Mouse (Mus musculus): ENCODE measurements around the gene Nrip1. TPM values are rescaled to one million over a fixed set of nuclear protein-coding genes. Genes with fewer than 3 reads are reported as not detected.

Gene Nrip1
- polyA plus RNA-seq, 1 experiment from 2014 or later = 31.2 TPM

- no peak overlapping the region for H3K9ac ChIP-seq (ENCODE audit: low read depth, low read length)
- H3K4me2 ChIP-seq (ENCODE audit: low read depth, low read length) = no peak overlapping the region
- H3K4me1 ChIP-seq (ENCODE audit: control insufficient read depth, insufficient read depth, low read length) = peaks cover 18% of the 10 kb centered on the region
- H3K9me3 ChIP-seq (ENCODE audit: control insufficient read depth, low read length) = peaks cover 11% of the 10 kb centered on the region
- H3K36me3 ChIP-seq (ENCODE audit: control insufficient read depth, insufficient read depth, low read length) = peaks cover 10% of the 10 kb centered on the region
- ATAC-seq = no peak
- H3K27me3 ChIP-seq (replicated peaks; ENCODE audit: control insufficient read depth, insufficient read depth, low read length) = no peaks in the 10 kb centered on the region
- WGBS = 97% methylated on average over 2 of the region's 2 CpGs
- H3K4me3 ChIP-seq (ENCODE audit: low read length) = no peak overlapping the region
- no peak overlapping the region for H3K27ac ChIP-seq (ENCODE audit: low read length)
Measured at GRCm38 (mm10) chr16:76344030-76344429, 29.6 kb downstream of the Nrip1 start.

- H3K4me1 ChIP-seq (ENCODE audit: control insufficient read depth, insufficient read depth, low read length) = peaks cover 18% of the 10 kb centered on the region
- 63% methylated on average over 8 of the region's 8 CpGs for WGBS
- ATAC-seq = peak; percentile 78
- H3K9me3 ChIP-seq (ENCODE audit: control insufficient read depth, low read length) = peaks cover 11% of the 10 kb centered on the region
- H3K27me3 ChIP-seq (replicated peaks; ENCODE audit: control insufficient read depth, insufficient read depth, low read length) = no peaks in the 10 kb centered on the region
- no peak overlapping the region for H3K27ac ChIP-seq (ENCODE audit: low read length)
- H3K4me2 ChIP-seq (ENCODE audit: low read depth, low read length) = no peak overlapping the region
- no peak overlapping the region for H3K4me3 ChIP-seq (ENCODE audit: low read length)
- H3K36me3 ChIP-seq (ENCODE audit: control insufficient read depth, insufficient read depth, low read length) = peaks cover 10% of the 10 kb centered on the region
- no peak overlapping the region for H3K9ac ChIP-seq (ENCODE audit: low read depth, low read length)
Measured at GRCm38 (mm10) chr16:76341636-76342035, 32.0 kb downstream of the Nrip1 start.

- no peak for ATAC-seq
- H3K4me3 ChIP-seq (ENCODE audit: low read length) = no peak overlapping the region
- no peak overlapping the region for H3K27ac ChIP-seq (ENCODE audit: low read length)
- peaks cover 5% of the 10 kb centered on the region for H3K9me3 ChIP-seq (ENCODE audit: control insufficient read depth, low read length)
- H3K4me2 ChIP-seq (ENCODE audit: low read depth, low read length) = no peak overlapping the region
- H3K36me3 ChIP-seq (ENCODE audit: control insufficient read depth, insufficient read depth, low read length) = peaks cover 7% of the 10 kb centered on the region
- no peak overlapping the region for H3K9ac ChIP-seq (ENCODE audit: low read depth, low read length)
- H3K4me1 ChIP-seq (ENCODE audit: control insufficient read depth, insufficient read depth, low read length) = peaks cover 18% of the 10 kb centered on the region
- H3K27me3 ChIP-seq (replicated peaks; ENCODE audit: control insufficient read depth, insufficient read depth, low read length) = no peaks in the 10 kb centered on the region
- 76% methylated on average over 10 of the region's 10 CpGs for WGBS
Measured at GRCm38 (mm10) chr16:76339256-76339655, 34.4 kb downstream of the Nrip1 start.

DNA sequence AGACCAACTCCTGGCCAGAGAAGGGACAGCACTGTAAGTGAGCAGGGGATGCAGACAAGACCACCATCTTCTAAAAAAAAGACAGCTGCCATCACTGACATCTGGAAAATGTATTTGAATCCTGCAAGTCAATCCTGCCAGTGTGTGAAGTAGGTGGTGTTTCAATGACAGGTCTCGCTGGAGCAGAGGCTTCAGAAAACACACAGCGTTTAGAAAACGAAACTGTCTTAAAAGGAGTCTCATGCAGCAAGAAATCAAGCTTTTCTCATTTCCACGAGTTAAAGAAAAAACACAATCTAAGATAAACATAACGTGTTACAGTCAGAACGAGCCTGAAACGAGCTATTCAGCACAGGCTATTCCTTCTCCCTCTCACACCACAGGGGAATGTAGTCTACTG lies 36.3 kb downstream of the Nrip1 start:
- Histone ChIP-seq H3K9ac (ENCODE audit: low read depth, low read length) (no peak overlapping the region), H3K27me3 (replicated peaks; ENCODE audit: control insufficient read depth, insufficient read depth, low read length) (no peaks in the 10 kb centered on the region), H3K4me1 (ENCODE audit: control insufficient read depth, insufficient read depth, low read length) (peaks cover 13% of the 10 kb centered on the region), H3K36me3 (ENCODE audit: control insufficient read depth, insufficient read depth, low read length) (no peaks in the 10 kb centered on the region), H3K4me2 (ENCODE audit: low read depth, low read length) (no peak overlapping the region), H3K4me3 (ENCODE audit: low read length) (no peak overlapping the region), H3K27ac (ENCODE audit: low read length) (no peak overlapping the region), H3K9me3 (ENCODE audit: control insufficient read depth, low read length) (no peaks in the 10 kb centered on the region)
- 87% methylated on average over 7 of the region's 7 CpGs for WGBS
- no peak for ATAC-seq

DNA sequence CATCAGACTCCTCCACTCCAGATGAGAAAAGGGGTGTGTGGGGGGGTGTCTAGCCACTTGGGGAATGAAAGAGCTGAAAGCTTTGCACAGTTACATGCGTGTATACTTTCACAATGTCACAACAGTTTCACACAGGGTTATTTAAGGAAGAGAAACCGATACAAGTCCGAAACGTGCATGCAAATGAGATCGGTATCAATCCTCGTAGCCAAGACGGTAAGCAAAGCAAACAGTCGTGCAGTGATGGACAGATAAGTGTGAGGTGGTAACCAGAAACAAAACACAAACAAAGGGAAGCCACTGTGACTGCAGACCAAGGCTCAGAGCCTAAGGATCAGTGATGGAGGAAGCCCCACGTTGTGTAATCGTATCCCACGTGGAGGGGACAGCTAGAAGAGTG lies 36.7 kb downstream of the Nrip1 start:
- Histone ChIP-seq H3K4me1 (ENCODE audit: control insufficient read depth, insufficient read depth, low read length) (peaks cover 8% of the 10 kb centered on the region), H3K4me3 (ENCODE audit: low read length) (no peak overlapping the region), H3K4me2 (ENCODE audit: low read depth, low read length) (no peak overlapping the region), H3K36me3 (ENCODE audit: control insufficient read depth, insufficient read depth, low read length) (no peaks in the 10 kb centered on the region), H3K9me3 (ENCODE audit: control insufficient read depth, low read length) (no peaks in the 10 kb centered on the region), H3K9ac (ENCODE audit: low read depth, low read length) (no peak overlapping the region), H3K27ac (ENCODE audit: low read length) (no peak overlapping the region), H3K27me3 (replicated peaks; ENCODE audit: control insufficient read depth, insufficient read depth, low read length) (no peaks in the 10 kb centered on the region)
- no peak for ATAC-seq
- WGBS = 91% methylated on average over 11 of the region's 11 CpGs

- Histone ChIP-seq H3K27ac (ENCODE audit: low read length) (no peak overlapping the region), H3K9me3 (ENCODE audit: control insufficient read depth, low read length) (no peaks in the 10 kb centered on the region), H3K4me1 (ENCODE audit: control insufficient read depth, insufficient read depth, low read length) (no peaks in the 10 kb centered on the region), H3K36me3 (ENCODE audit: control insufficient read depth, insufficient read depth, low read length) (no peaks in the 10 kb centered on the region), H3K4me2 (ENCODE audit: low read depth, low read length) (no peak overlapping the region), H3K4me3 (ENCODE audit: low read length) (no peak overlapping the region), H3K27me3 (replicated peaks; ENCODE audit: control insufficient read depth, insufficient read depth, low read length) (no peaks in the 10 kb centered on the region), H3K9ac (ENCODE audit: low read depth, low read length) (no peak overlapping the region)
- WGBS = 88% methylated on average over 6 of the region's 6 CpGs
- ATAC-seq = no peak
Measured at GRCm38 (mm10) chr16:76335913-76336312, 37.7 kb downstream of the Nrip1 start.

GRCm38 (mm10) chr16:76332127-76332526 lies 41.5 kb downstream of the Nrip1 start:
- WGBS = 50% methylated on average over 7 of the region's 7 CpGs
- Histone ChIP-seq H3K4me2 (ENCODE audit: low read depth, low read length) (no peak overlapping the region), H3K27me3 (replicated peaks; ENCODE audit: control insufficient read depth, insufficient read depth, low read length) (no peaks in the 10 kb centered on the region), H3K9ac (ENCODE audit: low read depth, low read length) (no peak overlapping the region), H3K9me3 (ENCODE audit: control insufficient read depth, low read length) (no peaks in the 10 kb centered on the region), H3K36me3 (ENCODE audit: control insufficient read depth, insufficient read depth, low read length) (no peaks in the 10 kb centered on the region), H3K27ac (ENCODE audit: low read length) (no peak overlapping the region), H3K4me1 (ENCODE audit: control insufficient read depth, insufficient read depth, low read length) (no peaks in the 10 kb centered on the region), H3K4me3 (ENCODE audit: low read length) (no peak overlapping the region)
- ATAC-seq = peak; percentile 65

GRCm38 (mm10) chr16:76331231-76331630 lies 42.4 kb downstream of the Nrip1 start:
- Histone ChIP-seq H3K27me3 (replicated peaks; ENCODE audit: control insufficient read depth, insufficient read depth, low read length) (no peaks in the 10 kb centered on the region), H3K27ac (ENCODE audit: low read length) (no peak overlapping the region), H3K4me2 (ENCODE audit: low read depth, low read length) (no peak overlapping the region), H3K9ac (ENCODE audit: low read depth, low read length) (no peak overlapping the region), H3K4me1 (ENCODE audit: control insufficient read depth, insufficient read depth, low read length) (no peaks in the 10 kb centered on the region), H3K9me3 (ENCODE audit: control insufficient read depth, low read length) (no peaks in the 10 kb centered on the region), H3K4me3 (ENCODE audit: low read length) (no peak overlapping the region), H3K36me3 (ENCODE audit: control insufficient read depth, insufficient read depth, low read length) (no peaks in the 10 kb centered on the region)
- ATAC-seq = no peak
- 91% methylated on average over 7 of the region's 7 CpGs for WGBS

GRCm38 (mm10) chr16:76325315-76325710 lies 48.3 kb downstream of the Nrip1 start:
- no peaks in the 10 kb centered on the region for H3K9me3 ChIP-seq (ENCODE audit: control insufficient read depth, low read length)
- no peaks in the 10 kb centered on the region for H3K36me3 ChIP-seq (ENCODE audit: control insufficient read depth, insufficient read depth, low read length)
- H3K27me3 ChIP-seq (replicated peaks; ENCODE audit: control insufficient read depth, insufficient read depth, low read length) = no peaks in the 10 kb centered on the region
- no peak overlapping the region for H3K27ac ChIP-seq (ENCODE audit: low read length)
- H3K4me2 ChIP-seq (ENCODE audit: low read depth, low read length) = no peak overlapping the region
- H3K4me1 ChIP-seq (ENCODE audit: control insufficient read depth, insufficient read depth, low read length) = peaks cover 7% of the 10 kb centered on the region
- WGBS = 89% methylated on average over 3 of the region's 3 CpGs
- H3K9ac ChIP-seq (ENCODE audit: low read depth, low read length) = no peak overlapping the region
- ATAC-seq = no peak
- no peak overlapping the region for H3K4me3 ChIP-seq (ENCODE audit: low read length)
